Mouse (Mus musculus) spleen, adult 2 months (tissue): ENCODE measurements around the gene Gm11172.

Experiments used
- CTCF ChIP-seq: fragments of 200-500 bp; IDR thresholded peaks from 2 replicates; pipeline ENCODE4 v1.5.1; 2011; ENCODE audit warnings: mild to moderate bottlenecking, inconsistent platforms; ENCODE audit not compliant: insufficient read depth, insufficient read length, insufficient replicate concordance; ENCODE audit errors: extremely low read depth
- POLR2A ChIP-seq: fragments of 200-500 bp; IDR thresholded peaks from 2 replicates; pipeline ENCODE4 v1.6.1; 2011; ENCODE audit warnings: low read depth, low read length, inconsistent platforms

DNA sequence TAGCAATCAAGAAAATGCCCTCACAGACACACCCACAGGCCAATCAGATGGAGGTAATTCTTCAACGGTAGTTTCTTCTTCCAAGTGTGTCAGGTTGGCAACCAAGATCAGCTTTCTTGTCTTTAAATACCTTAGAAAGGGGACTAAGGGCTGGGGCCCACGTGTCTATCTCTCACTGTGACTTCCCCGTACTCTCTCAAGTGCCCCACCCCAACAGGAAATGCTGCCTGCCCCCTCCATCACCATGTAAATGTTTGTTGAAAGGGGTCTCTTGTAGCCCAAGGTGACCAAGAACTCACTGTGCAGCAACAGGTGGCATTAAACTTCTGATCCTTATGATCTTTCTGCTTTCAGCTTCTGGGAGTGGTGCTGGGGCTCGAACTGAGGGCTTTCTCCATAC lies 1.0 kb downstream of the Gm11172 start:
- TF ChIP-seq CTCF (no peak), POLR2A (no peak)
